Mouse (Mus musculus) embryonic fibroblast, embryonic 13.5 days (primary cell): ENCODE results near the gene Olfr490. TPM values are rescaled to one million over a fixed set of nuclear protein-coding genes. Genes with fewer than 3 reads are reported as not detected.

ENCODE experiments used
- H3K27ac ChIP-seq: 2 replicates; pipeline ENCODE4 v1.5.1; 2012; ENCODE audit warnings: low read length, control low read depth, inconsistent platforms; ENCODE audit not compliant: insufficient read depth
- H3K4me1 ChIP-seq: 2 replicates; pipeline ENCODE4 v1.6.1; 2011; ENCODE audit warnings: low read length; ENCODE audit not compliant: control insufficient read depth, insufficient read depth
- H3K4me3 ChIP-seq: 2 replicates; pipeline ENCODE4 v1.5.1; 2011; ENCODE audit warnings: mild to moderate bottlenecking, control low read depth, low read length; ENCODE audit not compliant: insufficient read depth
- CTCF ChIP-seq: IDR thresholded peaks from 2 replicates; pipeline ENCODE4 v1.5.1; 2011; ENCODE audit warnings: mild to moderate bottlenecking, control low read depth, low read length, moderate library complexity, borderline replicate concordance; ENCODE audit not compliant: insufficient read depth
- POLR2A ChIP-seq: IDR thresholded peaks from 2 replicates; pipeline ENCODE4 v1.6.1; 2011; ENCODE audit warnings: low read depth, mild to moderate bottlenecking, control low read depth, low read length, moderate library complexity
- polyA plus RNA-seq: library from polyadenylated mRNA; stranded (reverse); fragments of >200 nt; gene quantifications from 2 replicates; pipeline ENCODE4 v1.2.4, GENCODE M21; 2011; ENCODE audit warnings: low read depth; ENCODE audit not compliant: missing spikeins, insufficient read length

The Olfr490 gene
- polyA plus RNA-seq, result not detected in 2 replicates

DNA sequence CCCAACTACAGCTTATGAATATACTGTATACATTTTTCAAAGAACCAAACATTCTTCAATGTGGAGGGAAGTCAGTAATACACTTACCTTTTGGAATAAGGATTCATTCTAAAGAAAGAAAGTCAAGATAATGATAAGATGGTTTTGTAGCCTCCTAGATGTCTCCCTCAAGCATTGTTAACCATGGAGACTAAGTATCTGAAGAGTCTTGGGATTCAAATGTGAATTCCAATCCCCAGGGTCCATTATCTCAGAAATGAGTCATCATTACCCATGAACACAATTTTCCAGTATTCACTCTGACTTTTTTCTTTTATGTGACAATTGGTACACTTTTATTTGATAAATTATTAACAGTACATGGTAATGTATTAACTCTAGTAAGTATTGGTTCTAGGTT lies at the start of gene Olfr490:
Gene Olfr490 (minus strand): TSS at position 101 of the 400 bp plus-strand sequence.
- TF ChIP-seq POLR2A, result no peak
- no peak for TF ChIP-seq CTCF
- Histone ChIP-seq H3K4me1 (no peaks in the 10 kb centered on the region), H3K4me3 (no peak within 1 kb of the TSS), H3K27ac (no peak within 1 kb of the TSS)

DNA sequence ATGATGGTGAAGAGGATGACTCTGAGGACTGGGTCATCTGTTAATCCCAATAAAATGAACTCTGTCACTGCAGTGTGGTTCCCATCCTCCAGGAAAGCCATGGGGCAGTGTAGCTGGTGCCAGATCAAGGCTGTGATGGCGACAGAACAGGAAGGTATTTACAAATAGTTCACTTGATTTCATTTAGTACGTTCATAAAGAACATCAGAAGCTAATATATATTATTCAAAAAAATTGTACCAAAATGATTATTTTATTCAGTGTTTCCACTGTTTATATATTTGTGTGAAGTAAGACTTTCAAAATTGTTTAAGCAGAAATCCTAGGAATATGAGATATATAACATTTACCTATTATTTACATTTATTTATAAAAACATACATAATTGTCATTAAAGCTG lies 34.8 kb upstream of the Olfr490 start, which contains the start of gene Olfr492:
Gene Olfr492 (minus strand): TSS at position 101 of the 400 bp plus-strand sequence.
- Histone ChIP-seq H3K4me1 (no peaks in the 10 kb centered on the region), H3K27ac (no peak within 1 kb of the TSS), H3K4me3 (no peak within 1 kb of the TSS)
- TF ChIP-seq CTCF (no peak), POLR2A (no peak)

DNA sequence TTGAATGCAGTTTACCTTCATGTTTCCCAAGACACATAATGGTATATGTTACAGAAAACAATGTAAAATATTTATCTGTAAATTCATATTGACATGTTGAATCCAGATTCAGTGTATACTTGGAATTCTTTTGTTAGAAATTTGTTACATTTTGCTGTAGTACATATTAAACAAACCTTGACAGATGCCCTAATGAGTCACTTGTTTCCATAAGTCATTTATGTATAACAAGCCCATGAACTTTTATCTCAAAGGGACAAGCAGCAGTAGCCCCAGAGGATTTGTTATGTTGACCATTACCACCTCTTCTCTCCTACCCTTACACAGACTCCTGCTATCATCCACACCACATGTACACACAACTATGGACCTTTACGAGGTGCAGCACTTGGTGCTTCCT lies 24.4 kb upstream of the Olfr490 start, which contains the start of gene Olfr491:
Gene Olfr491 (plus strand): TSS at position 301 of the 400 bp plus-strand sequence.
- no peak for TF ChIP-seq POLR2A
- TF ChIP-seq CTCF, result no peak
- H3K4me3 ChIP-seq, result no peak within 1 kb of the TSS
- no peaks in the 10 kb centered on the region for H3K4me1 ChIP-seq
- no peak within 1 kb of the TSS for H3K27ac ChIP-seq

DNA sequence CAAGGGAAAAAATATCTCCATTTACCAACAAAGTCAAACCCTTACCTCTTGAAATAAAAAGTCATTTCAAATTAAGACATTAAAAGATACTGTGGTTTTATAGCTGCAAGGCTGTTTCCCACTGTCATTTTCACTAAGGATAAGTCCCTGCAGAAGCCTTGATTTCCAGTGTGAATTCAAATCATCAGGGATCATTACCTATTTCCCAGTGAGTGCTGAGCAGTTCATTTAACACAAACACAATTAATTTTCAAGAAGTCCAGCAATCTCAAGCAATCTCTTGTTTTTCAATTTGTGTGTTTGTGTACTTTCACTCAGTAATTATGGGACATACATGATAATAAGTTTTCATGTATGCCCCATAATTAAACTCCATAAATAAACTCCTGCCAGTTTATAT lies 30.5 kb downstream of the Olfr490 start, which contains the start of gene Olfr488:
Gene Olfr488 (minus strand): TSS at position 101 of the 400 bp plus-strand sequence.
- Histone ChIP-seq H3K4me3 (no peak within 1 kb of the TSS), H3K4me1 (no peaks in the 10 kb centered on the region), H3K27ac (no peak within 1 kb of the TSS)
- no peak for TF ChIP-seq POLR2A
- TF ChIP-seq CTCF, result no peak

Other genes starting within 250 kb of the Olfr490 start
- gene Olfr479, start 238.2 kb downstream of the Olfr490 start, polyA plus RNA-seq, result not detected in 2 replicates
- not detected in 2 replicates for gene Olfr480, start 221.6 kb downstream of the Olfr490 start, polyA plus RNA-seq
- not detected in 2 replicates for gene Olfr481, start 209.1 kb downstream of the Olfr490 start, polyA plus RNA-seq
- not detected in 2 replicates for gene Olfr482, start 191.3 kb downstream of the Olfr490 start, polyA plus RNA-seq
- gene Olfr483, start 188.1 kb downstream of the Olfr490 start, polyA plus RNA-seq, result not detected in 2 replicates
- not detected in 2 replicates for gene Olfr484, start 161.5 kb downstream of the Olfr490 start, polyA plus RNA-seq
- gene Olfr485, start 129.1 kb downstream of the Olfr490 start, polyA plus RNA-seq, result not detected in 2 replicates
- not detected in 2 replicates for gene Olfr486, start 116.2 kb downstream of the Olfr490 start, polyA plus RNA-seq
- not detected in 2 replicates for gene Olfr487, start 74.3 kb downstream of the Olfr490 start, polyA plus RNA-seq
- gene Olfr488, start 30.6 kb downstream of the Olfr490 start, polyA plus RNA-seq, result not detected in 2 replicates
- gene Olfr491, start 24.5 kb upstream of the Olfr490 start, polyA plus RNA-seq, result not detected in 2 replicates
- gene Olfr492, start 34.7 kb upstream of the Olfr490 start, polyA plus RNA-seq, result not detected in 2 replicates
- not detected in 2 replicates for gene Olfr493, start 58.0 kb upstream of the Olfr490 start, polyA plus RNA-seq
- not detected in 2 replicates for gene Olfr494, start 76.4 kb upstream of the Olfr490 start, polyA plus RNA-seq
- not detected in 2 replicates for gene Olfr495, start 104.2 kb upstream of the Olfr490 start, polyA plus RNA-seq
- gene Olfr497, start 131.5 kb upstream of the Olfr490 start, polyA plus RNA-seq, result not detected in 2 replicates
- not detected in 2 replicates for gene Olfr498, start 176.4 kb upstream of the Olfr490 start, polyA plus RNA-seq
- not detected in 2 replicates for gene Olfr502, start 236.1 kb upstream of the Olfr490 start, polyA plus RNA-seq